In the genomic region with DNA sequence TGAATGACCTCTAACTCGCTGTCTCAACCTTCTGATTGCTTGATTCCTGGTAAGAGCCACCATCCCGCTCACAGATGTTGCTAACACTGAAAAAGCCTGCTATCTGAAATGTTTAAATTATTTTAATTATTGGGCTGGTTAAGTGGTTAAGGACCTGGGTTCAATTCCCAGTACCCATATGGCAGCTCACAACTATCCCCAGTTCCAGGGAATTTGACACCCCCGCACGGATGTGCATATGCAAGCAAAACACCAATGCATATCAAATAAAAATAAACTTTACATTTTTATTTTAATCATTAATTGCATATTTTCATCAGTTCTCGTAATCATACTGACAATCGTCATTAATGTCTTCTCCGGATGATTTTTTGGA, we compare ENCODE assay signal across 8 mouse cellular contexts. TPM values are rescaled to one million over a fixed set of nuclear protein-coding genes. Genes with fewer than 3 reads are reported as not detected.
DNase-seq lines count a peak whose midpoint lies in the region; ATAC-seq and TF ChIP-seq lines count a peak whose summit lies in the region.

No protein-coding gene starts in this region.

- peak overlapping the region; percentile 92 for H3K9ac ChIP-seq in embryonic facial prominence, embryonic 13.5 days
- peak overlapping the region; percentile 39; the same call in 1 of the 2 replicates for H3K9ac ChIP-seq in intestine, embryonic 14.5 days (ENCODE audit: low read length)

- TF ChIP-seq CTCF in left cerebral cortex, adult 2 months (IDR thresholded peaks at IDR 0.05): no peak

- no peak for DNase-seq in left cerebral cortex, adult 2 months (ENCODE audit: extremely low spot score in 1 of 2, low spot score in 2 of 2)
- DNase-seq in left cerebral cortex, adult 9 months (ENCODE audit: low spot score in 2 of 2): no peak
- no peak for DNase-seq in intestine, embryonic 14.5 days (ENCODE audit: low spot score)
- DNase-seq in neural tube, embryonic 10.5 days (ENCODE audit: extremely low spot score, low spot score): peak; percentile 17
- DNase-seq in T-cell, adult 2 months (ENCODE audit: low spot score): no peak
- DNase-seq in yolk sac, embryonic 10.5 days (ENCODE audit: low spot score): no peak
- no peak for DNase-seq in cerebellum, adult 11 months

- intact Hi-C loops in left cerebral cortex, adult 2 months (cut with DNase I): loop anchor here (5.0 kb wide), 3 partner anchors 273 to 568 kb away; partner anchors contain the start of genes Dnm1l and Yars2

- WGBS in embryonic facial prominence, embryonic 13.5 days: 35% methylated on average over 7 of the region's 7 CpGs
- WGBS in intestine, embryonic 14.5 days: 32% methylated on average over 7 of the region's 7 CpGs

- H3K27ac ChIP-seq in left cerebral cortex, adult 2 months: peak overlapping the region; percentile 93
- H3K27ac ChIP-seq in embryonic facial prominence, embryonic 13.5 days: peak overlapping the region; percentile 94
- H3K27ac ChIP-seq in intestine, embryonic 14.5 days (ENCODE audit: low read depth): peak overlapping the region; percentile 91; the same call in 1 of the 2 replicates

- H3K36me3 ChIP-seq in embryonic facial prominence, embryonic 13.5 days: peaks cover 9% of the 10 kb centered on the region
- H3K36me3 ChIP-seq in intestine, embryonic 14.5 days (ENCODE audit: control insufficient read depth, insufficient read depth, low read length): peaks cover 3% of the 10 kb centered on the region

- peaks cover 9% of the 10 kb centered on the region for H3K4me1 ChIP-seq in embryonic facial prominence, embryonic 13.5 days
- peaks cover 6% of the 10 kb centered on the region; the same call in 1 of the 2 replicates for H3K4me1 ChIP-seq in intestine, embryonic 14.5 days (replicated peaks; ENCODE audit: control insufficient read depth, insufficient read depth, low read length)

- H3K27me3 ChIP-seq in embryonic facial prominence, embryonic 13.5 days: no peaks in the 10 kb centered on the region
- no peaks in the 10 kb centered on the region for H3K27me3 ChIP-seq in intestine, embryonic 14.5 days (replicated peaks; ENCODE audit: control insufficient read depth, insufficient read depth, low read length)

- H3K4me3 ChIP-seq in left cerebral cortex, adult 2 months: peak overlapping the region; percentile 80
- H3K4me3 ChIP-seq in embryonic facial prominence, embryonic 13.5 days: peak overlapping the region; percentile 76
- H3K4me3 ChIP-seq in intestine, embryonic 14.5 days (ENCODE audit: low read depth, low read length): peak overlapping the region; percentile 62

- no peaks in the 10 kb centered on the region for H3K9me3 ChIP-seq in embryonic facial prominence, embryonic 13.5 days
- no peaks in the 10 kb centered on the region for H3K9me3 ChIP-seq in intestine, embryonic 14.5 days (ENCODE audit: control insufficient read depth, low read length)

- peak; percentile 1; the same call in 1 of the 2 replicates for ATAC-seq in embryonic facial prominence, embryonic 13.5 days (ENCODE audit: insufficient number of reproducible peaks, insufficient read depth, low FRiP score, low TSS enrichment, low read depth)
- peak; percentile 56 for ATAC-seq in intestine, embryonic 14.5 days (replicated peaks; ENCODE audit: low FRiP score, low TSS enrichment, low read depth)

- peak overlapping the region; percentile 65 for H3K4me2 ChIP-seq in embryonic facial prominence, embryonic 13.5 days
- peak overlapping the region; percentile 51 for H3K4me2 ChIP-seq in intestine, embryonic 14.5 days (ENCODE audit: low read length)

RNA-seq across cellular contexts. Expression of gene Top3b, which starts 0.3 kb away (rescaled TPM):
- 10 to 100 TPM; 64.0 to 72.0 TPM for total RNA-seq in left cerebral cortex, adult 2 months (2021)
- polyA plus RNA-seq in embryonic facial prominence, embryonic 13.5 days (2015; fragmentation: Nextera tagmentation; extraction: Ambion mirVana): 73.7 and 77.6 TPM in 2 replicates
- 64.0 and 64.3 TPM in 2 replicates for polyA plus RNA-seq in intestine, embryonic 14.5 days (2014; fragmentation: Nextera tagmentation; extraction: Ambion mirVana)

RNA-seq across cellular contexts. Expression of gene Vpreb1, which starts 0.4 kb away (rescaled TPM):
- total RNA-seq in left cerebral cortex, adult 2 months (2021): under 1 TPM in 1 of 2 experiments, not detected in 1; 0.63 TPM
- 3.4 and 4.1 TPM in 2 replicates for polyA plus RNA-seq in embryonic facial prominence, embryonic 13.5 days (2015; fragmentation: Nextera tagmentation; extraction: Ambion mirVana)
- 1.9 and 2.1 TPM in 2 replicates for polyA plus RNA-seq in intestine, embryonic 14.5 days (2014; fragmentation: Nextera tagmentation; extraction: Ambion mirVana)

RNA-seq across cellular contexts. Expression of gene Igll1, which starts 6.4 kb away (rescaled TPM):
- not detected for total RNA-seq in left cerebral cortex, adult 2 months (2021)
- polyA plus RNA-seq in embryonic facial prominence, embryonic 13.5 days (2015; fragmentation: Nextera tagmentation; extraction: Ambion mirVana): not detected in 2 replicates
- polyA plus RNA-seq in intestine, embryonic 14.5 days (2014; fragmentation: Nextera tagmentation; extraction: Ambion mirVana): not detected in 2 replicates

RNA-seq across cellular contexts. Expression of gene Ppm1f, which starts 26.0 kb away (rescaled TPM):
- total RNA-seq in left cerebral cortex, adult 2 months (2021): 10 to 100 TPM; 47.3 to 57.9 TPM
- 27.7 and 29.3 TPM in 2 replicates for polyA plus RNA-seq in embryonic facial prominence, embryonic 13.5 days (2015; fragmentation: Nextera tagmentation; extraction: Ambion mirVana)
- 16.3 and 19.6 TPM in 2 replicates for polyA plus RNA-seq in intestine, embryonic 14.5 days (2014; fragmentation: Nextera tagmentation; extraction: Ambion mirVana)

RNA-seq across cellular contexts. Expression of gene Spag6l, which starts 41.0 kb away (rescaled TPM):
- total RNA-seq in left cerebral cortex, adult 2 months (2021): 1 to 10 TPM; 6.2 to 7.0 TPM
- polyA plus RNA-seq in embryonic facial prominence, embryonic 13.5 days (2015; fragmentation: Nextera tagmentation; extraction: Ambion mirVana): 0.60 and 0.74 TPM in 2 replicates
- 0.16 and 0.34 TPM in 2 replicates for polyA plus RNA-seq in intestine, embryonic 14.5 days (2014; fragmentation: Nextera tagmentation; extraction: Ambion mirVana)
